Mouse (Mus musculus) small intestine, adult 2 months (tissue): Measurements from ENCODE around the gene Bdh2. TPM values are rescaled to one million over a fixed set of nuclear protein-coding genes. Genes with fewer than 3 reads are reported as not detected.

Experiments
- H3K27ac ChIP-seq: fragments of 200-500 bp; 2 replicates; pipeline ENCODE4 v1.5.1; 2012; ENCODE audit warnings: low read depth, low read length, control low read depth, inconsistent platforms; ENCODE audit not compliant: insufficient read depth
- H3K27me3 ChIP-seq: fragments of 200-500 bp; 2 replicates; pipeline ENCODE4 v1.6.1; 2012; ENCODE audit warnings: mild to moderate bottlenecking, moderate library complexity, low read length, inconsistent platforms; ENCODE audit not compliant: control insufficient read depth, insufficient read depth
- H3K36me3 ChIP-seq: fragments of 200-500 bp; 2 replicates; pipeline ENCODE4 v1.6.1; 2012; ENCODE audit warnings: mild to moderate bottlenecking, low read length, control low read depth, inconsistent platforms; ENCODE audit not compliant: control insufficient read depth, insufficient read depth
- H3K4me1 ChIP-seq: fragments of 200-500 bp; 2 replicates; pipeline ENCODE4 v1.6.1; 2012; ENCODE audit warnings: low read length, inconsistent platforms, mixed read lengths; ENCODE audit not compliant: control insufficient read depth, insufficient read depth, insufficient read length
- H3K4me3 ChIP-seq: fragments of 200-500 bp; 2 replicates; pipeline ENCODE4 v1.5.1; 2012; ENCODE audit warnings: low read depth, mild to moderate bottlenecking, control low read depth, inconsistent platforms, low read length, moderate library complexity
- CTCF ChIP-seq: fragments of 200-500 bp; IDR thresholded peaks from 2 replicates; pipeline ENCODE4 v1.5.1; 2012; ENCODE audit warnings: low read depth, mild to moderate bottlenecking, control low read depth, inconsistent platforms, low read length, moderate library complexity, mixed read lengths; ENCODE audit not compliant: insufficient replicate concordance, insufficient read length; ENCODE audit errors: extremely low read depth
- POLR2A ChIP-seq: fragments of 200-500 bp; IDR thresholded peaks from 2 replicates; pipeline ENCODE4 v1.6.1; 2012; ENCODE audit warnings: low read depth, mild to moderate bottlenecking, control low read depth, inconsistent platforms, low read length, moderate library complexity
- WGBS: fragments of 180-500 bp; shearing (Covaris S2); methylation state at CpG from one replicate; pipeline ENCODE4 v1.1.7; 2018; 5-methylcytosine and 5-hydroxymethylcytosine counted together
- polyA plus RNA-seq: library from polyadenylated mRNA; depleted of rRNA; stranded (reverse); fragments of >200 nt; gene quantifications from 2 replicates; pipeline ENCODE4 v1.2.3, GENCODE M21; 2012; rRNA removed

The Bdh2 gene
- polyA plus RNA-seq, 1 experiment: 0.77 TPM

GRCm38 (mm10) chr3:135327601-135328000, 46.6 kb downstream of the Bdh2 start:
- Histone ChIP-seq H3K27ac (no peak overlapping the region), H3K36me3 (no peaks in the 10 kb centered on the region), H3K4me3 (no peak overlapping the region), H3K27me3 (no peaks in the 10 kb centered on the region), H3K4me1 (no peaks in the 10 kb centered on the region)
- WGBS: 64% methylated on average over 2 of the region's 2 CpGs
- TF ChIP-seq POLR2A (no peak), CTCF (peak; percentile 36; the same call in 1 of the 2 replicates)

- no peaks in the 10 kb centered on the region for H3K4me1 ChIP-seq
- TF ChIP-seq POLR2A (no peak), CTCF (peak; percentile 53; the same call in 1 of the 2 replicates)
- H3K36me3 ChIP-seq: no peaks in the 10 kb centered on the region
- H3K4me3 ChIP-seq: no peak overlapping the region
- no peaks in the 10 kb centered on the region for H3K27me3 ChIP-seq
- 50% methylated on average over 3 of the region's 3 CpGs for WGBS
- H3K27ac ChIP-seq: no peak overlapping the region
Observed at GRCm38 (mm10) chr3:135328560-135328959, 47.5 kb downstream of the Bdh2 start.

- Histone ChIP-seq H3K4me3 (no peak overlapping the region), H3K27ac (no peak overlapping the region), H3K27me3 (no peaks in the 10 kb centered on the region), H3K4me1 (no peaks in the 10 kb centered on the region; the same call in 1 of the 2 replicates), H3K36me3 (no peaks in the 10 kb centered on the region)
- TF ChIP-seq CTCF (no peak), POLR2A (no peak)
Observed at GRCm38 (mm10) chr3:135332691-135333090, 51.7 kb downstream of the Bdh2 start.

GRCm38 (mm10) chr3:135333763-135334162, 52.7 kb downstream of the Bdh2 start:
- no peaks in the 10 kb centered on the region for H3K36me3 ChIP-seq
- no peaks in the 10 kb centered on the region for H3K27me3 ChIP-seq

GRCm38 (mm10) chr3:135347739-135348264, 66.8 kb downstream of the Bdh2 start, which contains the start of gene Slc9b1:
TSS of gene Slc9b1 (plus strand) at chr3:135348029.
- TF ChIP-seq CTCF (no peak), POLR2A (no peak)
- Histone ChIP-seq H3K36me3 (no peaks in the 10 kb centered on the region), H3K27me3 (no peaks in the 10 kb centered on the region), H3K4me3 (no peak within 1 kb of the TSS), H3K27ac (no peak within 1 kb of the TSS), H3K4me1 (no peaks in the 10 kb centered on the region)
- WGBS: 79% methylated on average over 14 of the region's 14 CpGs

More at GRCm38 (mm10) chr3:135333763-135334162, 52.7 kb downstream of the Bdh2 start:
- Histone ChIP-seq H3K4me3 (no peak overlapping the region), H3K4me1 (no peaks in the 10 kb centered on the region; the same call in 1 of the 2 replicates), H3K27ac (no peak overlapping the region)
- 69% methylated on average over 4 of the region's 4 CpGs for WGBS
- TF ChIP-seq CTCF (no peak), POLR2A (no peak)

- Histone ChIP-seq H3K36me3 (no peaks in the 10 kb centered on the region), H3K27me3 (no peaks in the 10 kb centered on the region), H3K27ac (no peak overlapping the region), H3K4me1 (no peaks in the 10 kb centered on the region), H3K4me3 (no peak overlapping the region)
- TF ChIP-seq POLR2A (no peak), CTCF (no peak)
Observed at GRCm38 (mm10) chr3:135349022-135349421, 68.0 kb downstream of the Bdh2 start.

- H3K27me3 ChIP-seq: 0 out of 2 replicates have a peak, but pooled peaks cover 2% of the 10 kb centered on the region
Observed at GRCm38 (mm10) chr3:135351857-135352256, 70.8 kb downstream of the Bdh2 start.

More at GRCm38 (mm10) chr3:135351857-135352256, 70.8 kb downstream of the Bdh2 start:
- H3K27ac ChIP-seq: no peak overlapping the region
- H3K4me1 ChIP-seq: no peaks in the 10 kb centered on the region
- no peaks in the 10 kb centered on the region for H3K36me3 ChIP-seq
- WGBS: 93% methylated on average over 3 of the region's 3 CpGs
- no peak for TF ChIP-seq POLR2A
- no peak for TF ChIP-seq CTCF
- no peak overlapping the region for H3K4me3 ChIP-seq

Other genes starting within 250 kb of the Bdh2 start
- gene Cenpe, start 68.7 kb upstream of the Bdh2 start, polyA plus RNA-seq: 0.18 and 0.66 TPM in 2 replicates
- 0.15 TPM in 1 of 2 replicates, not detected in the other for gene Slc9b2, start 26.5 kb downstream of the Bdh2 start, polyA plus RNA-seq
- not detected in 2 replicates for gene Slc9b1, start 66.8 kb downstream of the Bdh2 start, polyA plus RNA-seq
- gene Cisd2, start 142.7 kb downstream of the Bdh2 start, polyA plus RNA-seq: 12.4 and 26.6 TPM in 2 replicates
- 192 and 259 TPM in 2 replicates for gene Ube2d3, start 156.9 kb downstream of the Bdh2 start, polyA plus RNA-seq
- gene Manba, start 204.4 kb downstream of the Bdh2 start, polyA plus RNA-seq: 2.0 and 2.6 TPM in 2 replicates